Mouse (Mus musculus) retina, adult 2 months (tissue): Measurements from ENCODE around the gene Rtf2.

Experiments used
- DNase-seq: peaks from one replicate; pipeline ENCODE4 v3.0.0-alpha.2; 2012; ENCODE audit warnings: low read depth, low spot score

The Rtf2 gene

GRCm38 (mm10) chr2:172439843-172440639 is at the start of gene Rtf2:
Gene Rtf2, plus strand, starts transcription at chr2:172440556.
- peak; percentile 99 for DNase-seq

DNA sequence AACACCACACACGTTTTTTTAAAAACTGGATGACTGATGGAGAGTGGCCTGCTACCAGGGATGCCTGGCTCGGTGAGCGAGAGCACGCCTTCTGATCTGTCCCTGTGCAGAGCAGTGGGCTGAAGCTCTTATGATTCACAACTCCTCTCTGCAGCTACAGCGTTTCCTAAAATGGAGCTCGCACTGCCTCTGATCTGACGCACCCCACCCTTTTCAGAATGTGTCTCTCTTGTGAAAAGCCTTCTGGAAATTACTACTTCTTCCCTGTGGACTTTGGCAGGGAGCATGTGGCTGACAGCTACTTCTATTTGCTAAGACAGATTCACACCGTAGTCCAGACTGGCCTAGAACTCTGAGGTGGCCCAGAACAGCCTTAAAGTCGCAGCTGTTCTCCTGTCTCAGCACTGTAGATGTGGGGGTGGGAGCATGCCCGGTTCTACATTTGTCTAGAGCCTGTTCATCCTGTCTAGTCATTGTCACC is 48.3 kb upstream of the Rtf2 start:
- no peak for DNase-seq

- no peak for DNase-seq
Observed at GRCm38 (mm10) chr2:172393391-172394051, 46.8 kb upstream of the Rtf2 start, which contains the start of gene Cass4. Gene Cass4, plus strand, starts transcription at chr2:172393794.

GRCm38 (mm10) chr2:172394052-172394392 is 46.3 kb upstream of the Rtf2 start:
- no peak for DNase-seq

DNA sequence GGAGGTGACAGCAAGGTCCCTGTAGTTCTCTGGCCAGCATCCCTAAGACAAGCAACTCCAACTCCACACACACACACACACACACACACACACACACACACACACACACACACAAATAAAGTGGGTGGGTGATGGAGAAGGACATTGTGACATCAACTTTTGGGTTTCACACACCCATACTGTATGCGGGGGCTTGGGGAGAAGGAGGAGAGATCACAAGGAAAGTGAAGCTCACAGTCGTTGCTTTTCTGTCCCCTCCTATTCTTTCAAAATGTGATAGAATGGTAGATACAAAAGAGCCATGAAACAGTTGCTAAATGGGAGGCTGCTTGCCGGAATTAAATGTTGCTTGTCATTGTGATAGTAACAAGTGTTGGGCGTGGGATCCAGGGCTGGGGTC is 45.7 kb upstream of the Rtf2 start:
- DNase-seq, result no peak

DNA sequence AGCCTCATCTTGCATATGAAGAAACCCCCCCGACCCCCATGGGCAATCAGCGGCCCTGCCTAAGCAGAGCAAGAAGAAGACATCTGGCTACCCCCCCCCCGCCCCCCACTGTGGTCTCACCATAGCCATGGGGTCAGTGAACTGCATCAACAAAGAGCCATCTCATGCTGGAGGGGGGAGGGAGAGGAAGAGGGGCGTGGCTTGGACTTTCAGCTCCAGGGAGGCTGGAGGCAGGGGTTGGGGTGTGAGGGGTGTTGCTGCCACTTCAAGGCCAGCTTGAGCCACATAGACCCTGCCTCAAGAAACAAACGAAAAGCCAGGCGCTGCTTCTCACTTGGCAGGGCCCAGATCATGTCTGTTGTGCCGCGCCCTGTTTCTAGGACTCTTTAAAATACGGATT is 44.4 kb upstream of the Rtf2 start:
- DNase-seq, result no peak

- DNase-seq, result no peak
Observed at GRCm38 (mm10) chr2:172399901-172400300, 40.5 kb upstream of the Rtf2 start.

GRCm38 (mm10) chr2:172401116-172401825 is 39.1 kb upstream of the Rtf2 start:
- DNase-seq, result no peak

DNA sequence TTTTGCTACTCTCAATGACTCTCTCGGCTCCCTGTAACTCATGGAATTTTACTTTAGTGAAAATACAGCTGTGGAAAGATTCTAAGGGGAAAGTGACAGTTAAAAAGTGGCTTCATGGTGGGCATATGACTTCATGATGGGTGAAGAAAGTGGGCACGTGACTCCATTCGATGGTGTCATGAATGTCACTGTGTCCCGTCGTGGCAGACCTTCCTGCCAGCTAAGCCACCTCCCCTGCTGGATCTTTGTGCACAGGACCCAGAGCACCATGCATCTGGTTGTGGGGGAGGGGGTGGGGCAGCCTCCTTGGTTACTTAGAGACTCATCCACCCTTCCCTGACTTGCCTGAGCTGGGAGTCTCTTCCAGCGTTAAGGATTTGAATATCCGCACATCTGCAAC is 36.1 kb upstream of the Rtf2 start:
- no peak for DNase-seq

DNA sequence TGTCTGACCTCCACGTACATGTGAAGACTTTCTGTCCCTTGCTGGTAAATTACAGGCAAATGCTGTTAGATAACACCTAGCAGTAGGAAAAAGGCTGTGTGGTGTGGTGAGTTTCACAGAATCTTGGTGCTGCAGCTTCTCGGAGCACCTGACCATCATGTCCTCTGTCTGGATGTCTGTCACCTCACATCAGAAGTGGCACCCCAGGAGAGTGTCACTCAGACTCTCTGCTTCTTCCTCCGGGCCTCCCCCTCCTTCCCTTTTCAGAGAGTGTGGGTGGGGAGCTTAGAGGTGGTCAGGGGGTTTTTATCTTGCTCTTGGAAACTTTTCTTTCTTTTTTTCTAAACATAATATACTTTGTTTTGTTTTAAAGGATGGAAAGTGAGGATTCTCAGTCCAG is 35.3 kb upstream of the Rtf2 start:
- DNase-seq, result no peak

GRCm38 (mm10) chr2:172406173-172406572 is 34.2 kb upstream of the Rtf2 start:
- no peak for DNase-seq

DNA sequence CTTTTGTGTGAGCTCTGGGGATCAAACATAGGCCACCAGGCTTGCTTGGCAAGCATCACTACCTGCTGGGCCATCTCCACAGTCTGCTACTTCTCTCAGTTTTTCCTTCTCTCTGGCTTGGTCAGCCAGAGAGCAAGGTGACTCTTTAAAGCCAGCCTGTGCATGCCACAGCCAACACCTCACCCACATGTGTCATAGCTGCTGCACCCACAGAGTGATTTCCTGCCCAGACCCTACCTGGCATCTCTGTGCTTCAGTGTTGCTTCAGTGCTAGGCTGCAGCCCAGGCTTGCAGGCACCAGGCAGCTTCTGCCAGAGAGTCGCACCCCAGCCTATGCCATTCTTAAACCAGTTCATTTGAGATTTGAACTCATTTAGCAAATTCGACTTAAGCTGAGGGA is 32.9 kb upstream of the Rtf2 start:
- no peak for DNase-seq

GRCm38 (mm10) chr2:172410686-172411085 is 29.7 kb upstream of the Rtf2 start:
- DNase-seq, result no peak

DNA sequence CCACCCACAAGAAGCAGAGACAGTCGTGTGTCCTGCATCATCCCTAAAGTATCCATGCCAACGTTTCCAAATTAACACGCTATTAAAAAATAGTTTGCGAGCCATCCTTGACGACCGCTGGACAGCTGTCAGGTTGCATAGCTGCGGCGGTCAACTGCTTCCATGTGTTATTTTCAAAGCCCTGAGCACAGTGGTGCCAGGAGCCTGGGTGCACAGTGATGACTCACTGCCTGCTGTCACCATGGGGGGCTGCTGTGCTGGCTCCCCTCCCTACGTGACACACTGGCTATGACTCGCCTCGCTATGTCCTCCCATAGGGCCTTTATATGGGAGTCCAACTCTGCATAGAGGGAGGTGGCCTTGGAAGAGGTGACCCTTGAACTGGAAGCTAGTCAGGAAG is 29.3 kb upstream of the Rtf2 start:
- no peak for DNase-seq

DNA sequence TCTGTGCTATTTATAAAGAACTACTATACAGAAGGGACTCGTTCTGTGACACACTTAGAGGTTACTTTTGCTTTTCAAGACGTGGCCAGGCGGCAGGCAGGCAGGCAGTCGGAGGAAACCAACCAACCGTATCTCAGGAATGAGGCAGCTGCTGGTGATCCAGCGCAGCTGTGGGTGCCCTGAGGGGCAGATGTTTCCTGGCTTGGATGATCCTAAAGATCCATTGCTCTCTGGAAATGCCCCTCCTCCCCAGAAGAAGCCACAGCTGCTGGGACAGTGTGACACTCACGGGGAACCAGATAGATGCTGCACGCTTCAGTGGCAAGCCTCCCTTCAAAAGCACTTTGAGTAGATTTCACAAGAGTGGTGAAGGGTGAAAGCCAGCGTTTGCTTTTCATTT is 27.9 kb upstream of the Rtf2 start:
- no peak for DNase-seq

GRCm38 (mm10) chr2:172413273-172413672 is 27.1 kb upstream of the Rtf2 start:
- DNase-seq, result no peak

- no peak for DNase-seq
Observed at GRCm38 (mm10) chr2:172413894-172414293, 26.5 kb upstream of the Rtf2 start.

- no peak for DNase-seq
Observed at GRCm38 (mm10) chr2:172416218-172416617, 24.1 kb upstream of the Rtf2 start.

GRCm38 (mm10) chr2:172416876-172417275 is 23.5 kb upstream of the Rtf2 start:
- no peak for DNase-seq

- DNase-seq, result no peak
Observed at GRCm38 (mm10) chr2:172418208-172418607, 22.1 kb upstream of the Rtf2 start.

- DNase-seq, result no peak
Observed at GRCm38 (mm10) chr2:172430609-172431008, 9.7 kb upstream of the Rtf2 start.

DNA sequence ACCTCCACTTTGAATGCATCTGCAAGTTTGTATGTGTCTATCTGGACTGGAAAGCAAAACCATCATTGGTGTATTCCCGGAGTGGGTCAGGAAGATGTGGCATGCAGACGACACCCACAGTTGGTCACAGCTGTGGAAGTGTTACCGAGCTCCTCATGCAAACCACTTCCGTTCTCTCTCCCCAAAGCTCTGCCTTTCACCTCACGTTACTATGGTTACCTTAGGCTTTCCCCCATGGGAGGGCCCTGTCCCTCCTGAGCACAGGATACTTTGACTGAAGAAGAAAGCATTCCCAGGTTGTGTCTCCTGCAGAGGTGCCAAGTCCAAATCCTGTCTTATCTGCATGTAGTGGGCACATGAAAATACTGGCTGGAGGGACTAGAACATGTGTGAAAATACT is 6.6 kb upstream of the Rtf2 start:
- no peak for DNase-seq
